Mouse (Mus musculus) naive thymus-derived CD4-positive, alpha-beta T cell, adult 5 months (primary cell): Measurements from ENCODE around the gene Mb21d2. TPM values are rescaled to one million over a fixed set of nuclear protein-coding genes. Genes with fewer than 3 reads are reported as not detected.

Experiments used
- polyA plus RNA-seq: library from polyadenylated mRNA; unstranded; fragments of 100-300 nt; shearing (Covaris generic); gene quantifications from one replicate; pipeline ENCODE4 v1.2.1, GENCODE M21; 2017

The Mb21d2 gene
- polyA plus RNA-seq = not detected

DNA sequence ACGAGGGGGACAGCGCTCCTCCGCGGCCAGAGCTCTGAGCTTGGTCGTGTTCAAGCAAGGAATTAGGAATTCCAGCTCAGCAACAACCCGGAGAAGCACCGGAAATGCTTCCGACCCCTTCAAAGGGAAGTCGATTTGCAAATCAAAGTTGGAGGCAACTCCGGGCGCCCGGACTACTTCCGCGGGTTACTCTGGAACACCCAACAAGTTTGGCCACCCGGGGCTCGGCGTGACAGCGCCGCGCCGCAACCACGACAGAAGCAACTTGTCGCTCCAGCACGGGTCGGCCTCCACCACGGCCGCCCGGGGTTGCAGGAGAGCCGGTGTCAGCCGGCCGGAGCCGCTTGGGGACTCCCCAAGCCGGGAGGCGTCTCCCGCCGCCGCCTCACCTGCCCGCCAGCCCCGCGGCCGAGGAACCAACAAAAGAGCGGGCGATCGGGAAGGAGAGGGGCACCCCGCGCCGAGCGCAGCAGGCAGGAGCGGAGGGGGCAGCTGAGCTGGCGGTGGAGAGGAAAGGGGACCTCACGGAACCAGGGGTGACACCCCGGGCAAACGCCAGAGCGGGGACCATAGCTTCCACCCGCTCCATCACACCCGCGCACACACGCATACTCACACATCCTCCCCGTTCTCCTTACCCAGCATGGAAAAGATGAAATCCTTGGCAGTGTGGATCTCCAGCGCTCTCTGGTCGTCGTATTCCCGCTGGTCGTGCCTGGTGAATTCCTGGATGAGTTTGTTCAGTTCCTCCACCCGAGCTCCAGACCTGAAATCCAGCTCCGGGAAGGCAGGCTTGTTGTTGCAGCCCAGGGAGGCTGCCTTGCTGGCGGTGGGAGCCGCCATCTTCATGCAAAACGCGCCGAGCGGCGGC lies at the start of gene Mb21d2:
TSS of gene Mb21d2 (minus strand) at position 859 of the 871 bp plus-strand sequence.

Other genes starting within 250 kb of the Mb21d2 start
- not detected for gene Fgf12, start 176.6 kb downstream of the Mb21d2 start, polyA plus RNA-seq